In the genomic region with DNA sequence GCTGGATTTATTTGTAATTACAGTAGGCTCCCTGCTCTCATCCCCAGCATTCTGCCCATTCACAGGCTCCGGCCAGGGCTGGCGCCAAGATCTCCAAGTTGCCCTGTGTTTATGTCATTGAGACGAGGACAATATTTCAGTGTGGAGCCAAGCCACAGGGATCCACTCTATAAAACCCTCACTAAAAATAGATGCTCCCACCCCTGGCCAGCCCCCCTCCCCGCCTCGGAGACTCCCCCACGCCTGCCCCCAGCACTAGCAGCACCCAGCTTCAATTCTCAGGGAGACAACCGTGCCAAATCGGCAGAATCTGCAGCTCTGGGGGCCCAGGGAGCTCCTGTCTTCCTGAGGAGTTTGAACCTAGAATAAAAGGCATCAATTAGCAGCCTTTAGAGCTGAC, we compare ENCODE assay signal across 11 mouse cellular contexts. TPM values are rescaled to one million over a fixed set of nuclear protein-coding genes. Genes with fewer than 3 reads are reported as not detected.
A peak's percentile ranks its signal among the peaks of the same experiment; 100 is the strongest.
DNase-seq lines count a peak whose midpoint lies in the region; ATAC-seq and TF ChIP-seq lines count a peak whose summit lies in the region.
"Had no signal": no experiment of that assay in that cellular context is flagged by ENCODE, and none has a peak within 500 bp of the region (broad histone marks: within the 10 kb centered on the region; RNA-seq: fewer than 3 reads in every experiment).

No protein-coding gene starts in this region.

- TF ChIP-seq CTCF in kidney, postnatal 0 days (IDR thresholded peaks at IDR 0.05; ENCODE audit: low read depth): no peak
- no peak for TF ChIP-seq CTCF in midbrain, postnatal 0 days (IDR thresholded peaks at IDR 0.05)

- no peaks in the 10 kb centered on the region for H3K4me1 ChIP-seq in kidney, postnatal 0 days (replicated peaks; ENCODE audit: insufficient read depth, low read length)
- peaks cover 43% of the 10 kb centered on the region for H3K4me1 ChIP-seq in forebrain, embryonic 10.5 days
- H3K4me1 ChIP-seq in hindbrain, embryonic 12.5 days: peaks cover 18% of the 10 kb centered on the region
- H3K4me1 ChIP-seq in midbrain, postnatal 0 days (ENCODE audit: insufficient read depth, low read length): no peaks in the 10 kb centered on the region

- H3K9me3 ChIP-seq in kidney, postnatal 0 days (replicated peaks; ENCODE audit: low read length): no peaks in the 10 kb centered on the region
- no peaks in the 10 kb centered on the region for H3K9me3 ChIP-seq in forebrain, embryonic 10.5 days
- no peaks in the 10 kb centered on the region for H3K9me3 ChIP-seq in hindbrain, embryonic 12.5 days (replicated peaks)
- H3K9me3 ChIP-seq in midbrain, postnatal 0 days (ENCODE audit: low read length): no peaks in the 10 kb centered on the region

- no peak for ATAC-seq in kidney, postnatal 0 days (replicated peaks; ENCODE audit: low FRiP score, low read depth)
- ATAC-seq in hindbrain, embryonic 12.5 days (ENCODE audit: low FRiP score): peak; percentile 56; the same call in 1 of the 2 replicates
- ATAC-seq in midbrain, postnatal 0 days (ENCODE audit: low FRiP score): no peak
- ATAC-seq in megakaryocyte, adult 5-6 weeks (ENCODE audit: poor library complexity, severe bottlenecking): no peak

- no peak overlapping the region for H3K4me2 ChIP-seq in kidney, postnatal 0 days (ENCODE audit: low read length)
- H3K4me2 ChIP-seq in hindbrain, embryonic 12.5 days (replicated peaks): 0 out of 2 replicates have a peak overlapping the region, but pooled peaks have one; percentile 17
- H3K4me2 ChIP-seq in midbrain, postnatal 0 days (ENCODE audit: low read depth, low read length, poor library complexity, severe bottlenecking): peak overlapping the region; percentile 4; the same call in 1 of the 2 replicates

- no peak overlapping the region for H3K27ac ChIP-seq in kidney, postnatal 0 days
- peak overlapping the region; percentile 77 for H3K27ac ChIP-seq in forebrain, embryonic 10.5 days
- H3K27ac ChIP-seq in hindbrain, embryonic 12.5 days: 0 out of 2 replicates have a peak overlapping the region, but pooled peaks have one; percentile 37
- H3K27ac ChIP-seq in midbrain, postnatal 0 days (ENCODE audit: low read depth, low read length): no peak overlapping the region

- DNase-seq in kidney, postnatal 0 days (ENCODE audit: low spot score): peak; percentile 35
- DNase-seq in kidney, adult 8-10 months: no peak
- DNase-seq in forebrain, embryonic 10.5 days (ENCODE audit: extremely low spot score, low spot score): no peak
- peak; percentile 17 for DNase-seq in midbrain, postnatal 0 days (ENCODE audit: low spot score)
- no peak for DNase-seq in thymus, postnatal 14 days
- DNase-seq: thymus, adult 2 months had no signal

- no peaks in the 10 kb centered on the region for H3K27me3 ChIP-seq in kidney, postnatal 0 days (ENCODE audit: insufficient read depth, low read length)
- H3K27me3 ChIP-seq in forebrain, embryonic 10.5 days (ENCODE audit: poor library complexity, severe bottlenecking): peaks cover 43% of the 10 kb centered on the region
- H3K27me3 ChIP-seq in hindbrain, embryonic 12.5 days: no peaks in the 10 kb centered on the region; the same call in none of the 2 replicates
- H3K27me3 ChIP-seq in midbrain, postnatal 0 days (ENCODE audit: insufficient read depth, low read length): no peaks in the 10 kb centered on the region

- 11% methylated on average over 8 of the region's 8 CpGs for WGBS in kidney, postnatal 0 days
- WGBS in forebrain, embryonic 10.5 days: 13% methylated on average over 8 of the region's 8 CpGs
- 16% methylated on average over 8 of the region's 8 CpGs for WGBS in hindbrain, embryonic 12.5 days
- WGBS in midbrain, postnatal 0 days: 10% methylated on average over 8 of the region's 8 CpGs

- H3K9ac ChIP-seq in kidney, postnatal 0 days (ENCODE audit: low read depth, low read length): no peak overlapping the region
- 0 out of 2 replicates have a peak overlapping the region, but pooled peaks have one; percentile 15 for H3K9ac ChIP-seq in hindbrain, embryonic 12.5 days
- H3K9ac ChIP-seq in midbrain, postnatal 0 days (replicated peaks; ENCODE audit: low read length, poor library complexity, severe bottlenecking): no peak overlapping the region

- H3K36me3 ChIP-seq in kidney, postnatal 0 days (ENCODE audit: insufficient read depth, low read length): no peaks in the 10 kb centered on the region
- no peaks in the 10 kb centered on the region for H3K36me3 ChIP-seq in forebrain, embryonic 10.5 days (replicated peaks)
- no peaks in the 10 kb centered on the region for H3K36me3 ChIP-seq in hindbrain, embryonic 12.5 days
- no peaks in the 10 kb centered on the region for H3K36me3 ChIP-seq in midbrain, postnatal 0 days (ENCODE audit: insufficient read depth, low read length)

- H3K4me3 ChIP-seq in kidney, postnatal 0 days (replicated peaks; ENCODE audit: low read depth, low read length): no peak overlapping the region
- peak overlapping the region; percentile 32 for H3K4me3 ChIP-seq in forebrain, embryonic 10.5 days
- no peak overlapping the region for H3K4me3 ChIP-seq in hindbrain, embryonic 12.5 days
- no peak overlapping the region for H3K4me3 ChIP-seq in midbrain, postnatal 0 days (ENCODE audit: low read depth, low read length)

RNA-seq across cellular contexts. Expression of a gene that starts 16.2 kb away (rescaled TPM):
- 1.4 and 2.3 TPM in 2 replicates for polyA plus RNA-seq in kidney, postnatal 0 days (2015; fragmentation: Nextera tagmentation; extraction: Ambion mirVana)
- polyA plus RNA-seq in forebrain, embryonic 10.5 days (2016; fragmentation: Nextera tagmentation; extraction: Ambion mirVana): 3.5 and 3.6 TPM in 2 replicates
- polyA plus RNA-seq in hindbrain, embryonic 12.5 days (2016; fragmentation: Nextera tagmentation; extraction: Ambion mirVana): 7.7 and 9.8 TPM in 2 replicates
- total RNA-seq in midbrain, postnatal 0 days (2014; rRNA removed): 16.5 and 22.7 TPM in 2 replicates
- 5.8 and 6.6 TPM in 2 replicates for polyA plus RNA-seq in midbrain, postnatal 0 days (2015; fragmentation: Nextera tagmentation; extraction: Ambion mirVana)
- total RNA-seq in megakaryocyte, adult 5-6 weeks (2015): not detected in 2 replicates
- not detected in 2 replicates for total RNA-seq in megakaryocyte, adult 5-6 weeks (2017)
- total RNA-seq: common myeloid progenitor, adult 5-6 weeks; liver, adult 2 months had no signal
- polyA plus RNA-seq: heart, postnatal 0 days; liver, adult 2 months had no signal

Comparison
In these comparisons a context has a peak if more than half of its experiments do, and no peak if none do; other contexts are left out.
1. DNase-seq: peak in kidney, postnatal 0 days (single experiment) and midbrain, postnatal 0 days (single experiment); none in kidney, adult 8-10 months (0 of 2), forebrain, embryonic 10.5 days (single experiment) and thymus, postnatal 14 days (single experiment).
2. H3K27ac ChIP-seq: peak in forebrain, embryonic 10.5 days (single experiment) and hindbrain, embryonic 12.5 days (single experiment); none in kidney, postnatal 0 days (single experiment) and midbrain, postnatal 0 days (single experiment).